Mouse (Mus musculus) ES-Bruce4 (cell line): ENCODE measurements around the gene P4htm.

Experiments
- CTCF ChIP-seq: IDR thresholded peaks from one replicate; pipeline ENCODE4 v1.8.1; 2011; ENCODE audit warnings: low read depth, low read length
- EP300 ChIP-seq: IDR thresholded peaks from 2 replicates; pipeline ENCODE4 v1.6.1; 2011; ENCODE audit warnings: low read depth, low read length; ENCODE audit not compliant: insufficient read depth

GRCm38 (mm10) chr9:108626498-108626897, 29.0 kb upstream of the P4htm start:
- TF ChIP-seq CTCF = no peak
- TF ChIP-seq EP300 = no peak
